Mouse (Mus musculus): Measurements from ENCODE around the gene Dpt.
"Not testable (repeated sequence)": the region's sequence is repeated elsewhere in the genome, so short reads cannot be mapped to it uniquely, and the experiment has no call there.

The Dpt gene

DNA sequence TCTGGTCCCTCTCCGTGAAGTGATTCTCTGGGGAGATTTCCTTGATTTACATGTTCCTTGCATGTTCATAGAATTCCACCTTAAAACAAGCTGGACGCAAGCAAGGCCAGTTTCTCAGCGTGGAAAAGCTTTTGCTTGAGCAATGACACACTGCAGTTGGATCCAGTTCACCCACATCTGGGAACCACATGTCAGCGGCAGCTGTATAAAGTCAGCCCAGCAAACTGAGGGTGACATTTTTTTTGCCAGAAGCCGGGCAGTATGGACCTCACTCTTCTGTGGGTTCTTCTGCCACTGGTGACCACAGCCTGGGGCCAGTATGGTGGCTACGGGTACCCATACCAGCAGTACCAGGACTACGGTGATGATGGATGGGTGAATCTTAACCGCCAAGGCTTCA is at the start of gene Dpt:
Gene Dpt, plus strand, starts transcription at position 174 of the 400 bp plus-strand sequence.
- DNase-seq (ENCODE audit: low spot score) = peak; percentile 10

DNA sequence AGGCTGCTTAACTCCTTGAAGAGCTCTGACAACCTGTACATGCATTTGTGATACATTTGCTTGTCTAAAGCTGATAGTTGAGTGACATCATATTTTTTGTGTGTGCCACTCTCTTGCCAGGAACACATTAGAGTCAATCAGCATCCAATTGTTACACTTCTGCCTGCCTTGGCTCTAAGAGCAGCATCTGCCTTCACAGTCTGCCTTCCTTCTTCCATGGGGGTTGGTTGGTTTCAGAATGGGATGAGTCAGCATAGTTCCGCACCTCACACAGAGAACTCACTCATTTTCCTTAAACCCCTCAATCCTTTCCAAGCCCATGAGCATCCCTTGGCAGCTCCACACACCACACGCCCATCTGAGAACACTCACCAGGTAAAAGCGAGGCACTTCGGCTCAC is 42.7 kb upstream of the Dpt start:
- DNase-seq (ENCODE audit: low spot score) = no peak

DNA sequence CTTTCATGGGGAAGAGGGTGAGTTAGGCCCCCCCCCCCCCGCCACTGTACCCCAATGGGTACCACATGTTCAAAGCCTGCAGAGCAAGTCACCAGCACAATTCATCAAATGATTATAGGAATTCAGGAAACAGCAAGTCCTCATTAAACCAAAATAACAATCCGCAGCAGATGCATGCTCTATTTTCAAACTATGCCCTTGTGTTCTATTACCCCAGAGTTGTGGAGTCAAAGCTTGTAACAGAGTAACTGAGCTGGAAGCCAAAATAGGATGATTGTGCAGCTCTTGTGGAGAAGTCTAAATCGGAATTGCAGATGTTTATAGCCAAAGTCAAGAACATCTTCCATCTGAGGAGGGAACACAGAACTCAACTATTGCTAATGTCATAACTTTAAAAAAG is 40.8 kb upstream of the Dpt start:
- no peak for DNase-seq (ENCODE audit: low spot score)

DNA sequence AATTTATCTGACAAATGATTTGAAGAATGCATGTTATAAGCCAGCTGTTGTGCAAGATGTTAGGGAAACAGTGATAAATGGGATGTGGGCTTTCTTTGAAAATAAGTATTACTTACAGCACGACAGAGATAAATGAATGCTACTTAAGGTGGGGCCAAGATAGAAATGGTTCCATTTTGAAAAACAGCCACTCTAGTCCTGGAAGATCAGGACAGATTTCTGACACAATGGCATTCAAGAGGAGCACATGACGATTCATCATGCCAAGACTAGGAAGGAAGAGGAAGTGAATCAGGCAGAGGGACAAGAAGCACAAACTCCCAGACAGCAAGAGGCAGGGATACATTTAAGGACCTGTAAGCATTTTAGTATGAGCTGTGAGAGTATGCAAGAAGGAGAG is 39.5 kb upstream of the Dpt start:
- no peak for DNase-seq (ENCODE audit: low spot score)

DNA sequence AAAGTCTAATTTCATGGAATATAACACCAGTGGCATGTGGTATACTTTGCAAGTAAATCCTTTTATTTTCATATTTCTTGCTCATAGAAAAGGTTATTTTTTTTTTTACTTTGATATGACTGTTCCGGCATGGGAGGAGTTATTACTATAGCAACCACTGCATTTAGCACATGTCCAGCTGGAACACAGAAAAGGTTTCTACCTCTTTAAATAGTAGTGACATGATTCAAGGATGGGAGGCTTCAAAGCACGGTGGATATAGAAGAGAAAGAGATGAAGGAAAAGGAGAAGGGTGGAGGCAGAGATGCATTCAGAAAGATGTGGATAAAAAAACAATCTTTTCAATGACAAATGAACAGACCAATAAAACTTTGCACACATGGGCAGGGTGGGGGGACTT is 38.0 kb upstream of the Dpt start:
- DNase-seq (ENCODE audit: low spot score) = no peak

DNA sequence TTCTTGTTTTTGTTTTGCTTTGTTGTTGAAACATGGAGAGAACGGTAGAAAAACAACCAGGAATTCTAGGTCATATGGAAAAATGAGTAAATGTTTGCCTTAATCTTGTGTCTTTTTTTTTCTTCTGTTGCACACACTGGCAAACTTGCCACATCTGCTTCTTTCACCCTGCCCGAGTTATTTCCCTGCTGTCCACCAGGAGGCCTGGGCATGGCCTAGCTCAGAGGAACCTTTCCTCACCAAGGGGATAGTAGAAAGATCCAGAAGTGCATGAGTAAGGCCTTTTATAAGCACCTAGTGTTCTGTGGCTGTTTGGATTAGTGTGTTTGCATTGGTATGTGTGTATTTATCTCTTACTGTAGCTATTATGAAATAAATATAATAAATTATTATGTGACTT is 34.2 kb upstream of the Dpt start:
- DNase-seq (ENCODE audit: low spot score) = no peak

DNA sequence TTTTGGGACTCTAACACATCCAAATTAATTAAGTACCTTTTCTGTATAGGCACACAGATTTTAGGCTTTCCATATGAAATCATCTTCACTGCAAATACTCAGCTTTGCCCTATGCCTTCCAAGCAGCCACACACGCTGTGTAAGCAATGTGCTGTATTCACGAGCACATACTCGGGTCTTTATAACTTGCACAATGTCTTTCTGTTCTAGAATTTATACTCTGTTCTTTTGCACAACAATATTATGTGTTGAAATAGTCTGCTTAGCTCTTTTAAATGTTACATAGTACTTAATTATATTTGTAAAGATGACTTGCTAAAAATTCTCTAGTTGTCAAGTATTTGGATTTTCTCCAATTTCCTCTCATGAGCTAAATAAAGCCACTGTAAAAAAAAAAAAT is 29.8 kb upstream of the Dpt start:
- no peak for DNase-seq (ENCODE audit: low spot score)

DNA sequence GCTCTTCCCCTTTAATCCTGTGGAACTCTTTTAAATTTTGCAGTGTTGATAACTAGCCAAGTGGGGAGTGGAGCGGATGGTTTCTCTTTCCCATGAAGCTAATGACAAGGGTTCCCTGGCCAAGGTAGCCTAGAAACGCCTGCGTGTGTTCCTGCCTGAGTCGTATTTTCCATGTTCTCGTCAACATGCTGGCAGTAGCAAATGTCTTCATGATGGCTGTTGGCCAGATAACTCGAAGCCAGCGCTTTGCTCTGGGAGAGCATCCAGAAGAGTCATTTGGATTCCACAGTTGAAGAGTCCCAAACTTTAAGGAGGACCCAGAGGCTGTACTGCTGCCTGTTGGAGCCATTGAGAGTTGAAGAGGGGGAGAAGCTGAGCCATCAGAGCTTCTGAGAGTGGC is 25.8 kb upstream of the Dpt start:
- DNase-seq (ENCODE audit: low spot score) = peak; percentile 47

DNA sequence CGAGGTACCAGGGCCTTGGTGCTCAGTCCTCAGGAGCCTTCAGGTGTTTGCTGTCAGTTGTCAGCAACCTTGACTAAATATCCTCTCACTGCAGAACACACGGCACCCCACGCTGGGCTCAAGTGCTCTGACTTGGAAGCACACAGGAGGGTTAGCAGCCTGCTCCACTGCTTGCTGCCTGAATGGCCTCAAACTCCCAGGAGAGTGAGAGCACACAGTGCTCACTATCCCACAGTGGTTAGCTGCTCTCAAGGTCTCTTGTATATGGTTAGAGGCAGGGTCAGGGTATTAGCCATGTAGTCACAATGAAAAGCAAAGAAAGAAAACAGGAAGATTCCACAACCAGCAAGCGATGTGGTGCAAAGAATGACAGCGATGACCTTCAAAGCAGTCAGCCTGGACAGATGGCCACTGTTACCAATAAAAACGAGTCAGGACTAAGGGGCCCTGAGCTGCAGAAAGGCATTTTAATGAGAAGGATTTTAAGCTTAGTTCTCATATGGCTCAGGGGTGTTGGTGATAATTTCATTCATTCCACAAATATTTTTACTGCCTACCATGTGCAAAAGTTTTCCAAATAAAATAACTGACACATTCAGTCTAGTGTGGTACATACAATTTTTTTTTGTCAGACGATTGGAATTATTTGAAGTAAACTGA is 15.5 kb upstream of the Dpt start:
- DNase-seq (ENCODE audit: low spot score) = no peak

DNA sequence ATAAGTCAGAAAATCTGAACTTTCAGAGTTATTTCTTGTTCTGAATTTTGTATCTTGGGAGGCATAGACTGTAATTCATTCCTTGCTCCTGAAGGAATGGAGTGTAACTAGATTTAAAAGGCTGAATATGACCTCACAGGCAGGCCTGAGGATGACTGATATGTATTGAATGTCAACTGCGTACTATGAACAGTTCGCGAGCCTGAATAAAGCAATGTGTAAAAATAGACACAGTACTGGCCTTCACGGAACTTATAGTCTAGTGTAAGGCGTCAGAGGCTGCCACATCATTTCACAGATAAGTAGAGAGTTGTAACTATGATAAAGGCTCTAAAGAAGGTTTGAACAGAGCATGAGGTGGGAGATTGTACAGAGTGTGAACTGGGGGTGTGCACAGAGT is 10.3 kb upstream of the Dpt start:
- no peak for DNase-seq (ENCODE audit: low spot score)

DNA sequence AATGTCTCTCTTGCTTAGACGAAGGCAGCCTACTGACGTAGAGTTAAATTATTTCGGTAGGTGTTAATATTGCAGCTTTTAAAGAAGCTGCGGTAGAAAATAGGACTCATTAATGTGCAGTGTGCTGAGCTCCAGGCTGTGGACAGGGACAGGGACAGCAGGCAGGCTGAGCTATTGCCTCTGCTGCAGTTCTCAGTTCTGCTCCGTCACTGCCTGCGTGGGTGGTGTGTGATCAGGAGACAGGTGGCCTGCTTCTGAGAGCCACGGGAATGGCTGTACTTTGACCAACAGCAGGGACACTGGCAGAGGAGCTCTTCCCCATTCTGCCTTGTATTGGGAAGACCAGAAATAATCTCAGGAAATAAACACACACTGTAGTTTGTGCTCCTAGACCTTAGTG is 8.7 kb upstream of the Dpt start:
- no peak for DNase-seq (ENCODE audit: low spot score)

DNA sequence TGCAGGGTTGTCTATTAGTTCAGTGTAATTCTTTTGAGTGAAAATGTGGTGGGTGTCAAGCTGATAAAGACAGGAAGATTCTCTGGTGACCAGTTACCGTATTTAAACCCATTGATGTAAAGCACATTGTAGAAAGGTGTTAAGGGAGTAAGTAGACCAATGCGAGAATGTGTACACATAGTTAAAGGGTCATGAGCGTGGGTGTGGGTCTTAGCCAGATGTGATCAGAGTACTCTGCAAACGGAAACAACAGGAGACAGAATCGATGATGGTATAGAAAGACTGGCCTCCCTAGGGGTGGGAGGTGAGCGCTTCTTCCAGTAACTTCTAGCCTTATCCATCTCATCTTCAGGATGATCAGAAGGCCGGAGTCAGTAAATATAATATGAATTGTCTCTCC is 8.2 kb upstream of the Dpt start:
- DNase-seq (ENCODE audit: low spot score) = no peak

DNA sequence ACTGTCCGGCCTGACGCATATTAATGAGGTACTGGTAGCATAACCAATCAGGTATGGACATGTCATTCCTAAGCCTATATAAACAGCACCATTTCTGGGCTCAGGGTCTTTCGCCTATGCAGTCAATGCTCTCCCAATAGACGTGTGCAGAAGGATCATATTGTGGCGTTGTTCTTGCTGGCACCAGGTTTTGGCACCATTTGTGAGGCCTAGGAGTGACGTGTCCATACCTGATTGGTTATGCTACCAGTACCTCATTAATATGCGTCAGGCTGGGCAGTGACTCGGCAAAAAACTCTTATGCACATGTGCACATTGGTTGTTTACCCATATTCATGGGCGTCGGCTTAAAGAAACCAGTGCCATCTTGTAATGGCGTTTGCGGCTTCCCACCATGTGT is 6.1 kb upstream of the Dpt start:
- not testable (repeated sequence) for DNase-seq (ENCODE audit: low spot score)

DNA sequence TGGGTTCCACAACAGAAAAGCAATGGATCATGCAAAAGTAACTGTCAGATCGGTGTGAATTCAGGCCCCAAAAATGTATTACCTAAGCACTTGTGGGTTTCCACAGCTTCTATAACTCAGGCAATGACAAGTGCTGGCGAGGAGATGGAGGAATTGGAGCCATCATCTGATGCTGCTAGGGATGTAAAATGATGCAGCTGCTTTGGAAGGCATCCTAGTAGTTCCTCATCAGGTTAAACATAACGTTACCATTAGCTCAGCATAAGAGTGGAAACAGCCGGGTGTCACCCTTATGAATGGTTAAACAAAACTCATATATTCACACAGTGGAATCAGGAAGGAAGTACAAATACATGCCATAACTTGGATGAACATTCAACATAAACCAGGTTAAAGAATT is 3.4 kb upstream of the Dpt start:
- DNase-seq (ENCODE audit: low spot score) = no peak

DNA sequence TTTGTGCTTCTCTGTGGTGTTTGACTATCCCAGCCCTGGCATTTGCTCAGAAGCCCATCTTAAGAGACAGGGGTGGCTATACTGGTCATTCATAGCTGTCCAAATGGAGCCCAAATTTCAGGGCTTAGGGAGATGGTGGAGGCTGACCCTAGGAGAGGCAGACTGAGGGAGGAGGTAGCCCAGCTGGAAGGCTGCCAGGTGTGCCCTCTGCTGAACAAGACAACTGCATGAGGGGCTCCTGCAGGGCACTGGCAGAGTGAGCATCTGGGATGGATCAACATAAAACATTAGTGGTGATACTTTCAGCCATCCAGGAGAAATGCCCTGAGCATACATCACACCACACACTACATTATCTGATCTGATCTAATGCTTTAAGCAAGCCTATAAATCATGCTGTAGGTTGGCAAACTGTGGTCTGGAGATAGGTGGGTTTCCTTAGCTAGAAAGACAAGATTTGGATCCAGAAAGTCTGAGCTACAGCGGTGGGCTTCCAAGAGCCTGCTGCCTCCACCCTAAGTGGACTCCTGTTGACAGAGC is 1.4 kb downstream of the Dpt start:
- DNase-seq (ENCODE audit: low spot score) = no peak

DNA sequence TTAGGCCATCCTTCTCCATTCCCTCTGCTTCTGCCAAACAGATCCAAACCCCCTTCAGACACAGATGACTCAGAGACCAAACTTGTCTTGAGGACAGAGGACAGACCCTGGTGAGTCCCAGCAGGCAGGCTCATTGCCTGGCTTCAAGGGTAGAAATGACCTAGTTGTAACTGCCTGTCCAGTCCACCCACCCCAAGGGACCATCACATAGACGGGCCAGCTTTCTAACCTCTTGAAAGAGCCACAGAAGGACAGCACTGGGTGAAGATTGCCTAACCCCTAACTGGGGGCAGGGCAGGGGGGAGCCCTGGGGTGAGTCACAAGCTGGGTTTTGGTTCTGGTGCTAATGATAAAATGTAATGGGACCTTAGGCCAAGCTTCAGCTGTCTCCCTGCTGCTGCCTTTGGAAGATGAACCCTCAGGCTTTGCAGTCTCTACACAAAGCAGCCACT is 2.1 kb downstream of the Dpt start:
- DNase-seq (ENCODE audit: low spot score) = peak; percentile 9

DNA sequence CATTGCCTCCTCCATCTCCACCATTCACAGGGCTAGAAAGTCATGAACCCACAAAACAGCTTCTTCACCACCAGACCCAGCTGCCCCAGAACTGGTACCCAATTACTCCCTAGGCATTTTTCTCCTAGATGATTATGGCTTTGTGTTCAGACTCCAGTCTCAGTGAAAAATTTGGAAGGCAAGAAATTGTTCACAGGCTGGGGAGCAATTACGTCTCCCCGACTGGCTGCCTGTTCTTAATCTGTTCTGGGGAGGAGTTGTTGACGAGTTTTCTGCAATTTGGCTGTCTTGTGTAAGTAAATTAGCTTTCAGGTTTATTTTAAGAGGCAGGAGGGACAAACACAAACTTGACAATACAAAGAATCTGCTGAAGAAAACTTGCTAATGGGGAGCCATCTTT is 2.7 kb downstream of the Dpt start:
- DNase-seq (ENCODE audit: low spot score) = no peak

DNA sequence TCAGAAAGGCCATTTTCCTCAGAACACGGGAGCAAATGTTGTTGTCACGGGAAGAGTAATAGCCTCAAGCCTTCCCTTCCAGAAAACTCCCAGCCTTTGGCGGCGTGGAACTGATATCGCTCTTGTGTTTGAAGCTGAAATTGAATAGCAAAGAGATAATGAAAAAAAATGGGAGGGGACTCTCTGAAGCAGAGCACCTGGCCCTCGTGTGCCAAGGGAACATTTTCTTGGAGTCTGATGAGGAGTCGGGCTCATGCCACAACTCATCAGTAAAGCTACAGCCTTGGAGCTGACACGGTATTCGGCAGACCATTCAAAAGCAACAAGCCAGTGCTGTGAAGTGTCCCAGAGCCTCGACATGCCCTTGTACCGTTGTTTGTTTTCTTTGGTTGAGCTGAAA is 7.8 kb downstream of the Dpt start:
- DNase-seq (ENCODE audit: low spot score) = no peak

DNA sequence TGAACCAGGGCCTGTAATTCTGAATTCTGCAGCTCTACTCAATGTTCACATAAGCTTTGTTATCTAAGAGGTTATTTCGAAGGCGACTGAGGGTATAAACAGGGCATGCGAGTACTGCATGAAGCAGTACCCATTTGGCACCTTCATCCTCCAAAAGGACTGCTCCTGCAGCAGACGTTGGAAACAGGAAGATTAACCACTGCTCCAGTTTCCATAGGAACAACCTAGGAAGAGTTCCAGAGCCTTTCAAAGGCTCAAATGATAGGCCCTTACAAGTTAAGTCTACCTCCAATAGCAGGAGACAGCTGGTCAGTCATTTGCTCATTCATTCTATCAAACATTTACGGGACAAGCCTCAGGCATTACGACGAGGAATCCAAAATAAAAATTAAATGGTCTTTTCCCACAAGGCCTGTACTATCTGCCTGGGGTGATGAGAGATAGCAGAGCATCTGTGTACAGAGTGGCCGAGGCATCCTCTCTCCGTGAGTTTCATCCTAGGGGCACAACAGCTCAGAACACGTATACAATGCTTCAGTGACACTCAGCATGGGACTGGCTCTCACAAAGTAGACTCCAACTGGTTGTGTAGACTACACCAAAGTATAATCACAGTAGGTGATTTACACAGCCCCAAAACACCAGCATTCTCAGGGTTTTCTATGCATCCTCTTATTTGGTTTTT is 8.4 kb downstream of the Dpt start:
- no peak for DNase-seq (ENCODE audit: low spot score)

DNA sequence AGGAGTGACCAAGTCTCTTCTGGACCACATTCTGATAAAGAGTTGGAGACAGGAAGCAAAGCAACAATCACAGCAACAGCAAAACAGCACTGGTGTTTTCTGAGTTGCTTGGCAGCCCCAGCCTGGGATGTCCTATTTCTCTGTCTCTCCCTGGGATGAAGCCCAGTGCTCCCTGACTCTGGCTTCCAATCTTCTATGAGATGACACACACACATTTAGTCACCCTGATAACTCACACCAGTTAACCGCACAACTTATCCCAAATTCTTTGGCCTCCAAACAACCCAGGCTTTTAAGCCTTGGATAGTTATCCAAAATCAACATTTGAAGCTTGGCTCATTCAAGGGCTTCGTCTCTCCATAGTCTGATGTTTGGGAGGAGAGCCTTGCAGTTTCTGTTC is 12.9 kb downstream of the Dpt start:
- DNase-seq (ENCODE audit: low spot score) = no peak

DNA sequence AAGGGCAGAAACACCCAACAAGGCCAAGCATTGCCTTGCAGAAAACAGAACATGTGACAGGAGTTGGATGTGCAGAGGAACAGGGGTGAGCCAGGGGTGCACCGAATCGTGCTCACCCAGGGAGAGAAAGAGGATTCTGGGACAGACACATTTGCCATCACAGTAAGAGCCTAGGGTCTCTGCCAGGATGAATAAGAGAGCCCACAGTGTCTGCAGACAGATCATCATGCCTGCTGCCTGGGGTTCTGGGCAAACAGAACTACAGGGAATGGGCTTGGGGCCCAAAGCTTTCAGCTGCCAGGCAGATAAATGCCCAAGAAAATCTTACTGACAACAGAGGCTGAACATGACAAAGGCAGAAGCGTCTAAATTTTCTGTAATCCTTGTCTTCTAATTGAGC is 14.9 kb downstream of the Dpt start:
- DNase-seq (ENCODE audit: low spot score) = no peak

DNA sequence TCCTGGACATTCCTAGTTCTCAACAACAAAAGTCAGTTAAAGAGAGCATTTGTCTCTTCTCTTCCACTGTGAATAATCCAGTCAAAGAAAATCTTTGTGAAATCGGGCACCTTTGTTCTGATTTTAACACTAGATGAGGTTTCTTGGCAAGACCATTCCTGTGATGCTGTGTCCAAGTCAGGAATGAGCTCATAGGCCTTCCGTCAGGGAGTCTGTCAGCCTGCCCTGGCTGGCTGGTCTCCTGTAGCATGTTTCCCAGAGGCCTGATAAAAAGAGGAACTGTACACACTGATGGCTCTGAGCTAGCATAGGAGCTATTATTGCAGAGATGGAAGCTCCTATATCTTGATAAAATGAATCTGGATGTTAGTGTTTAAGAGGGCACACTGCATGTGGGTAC is 17.8 kb downstream of the Dpt start:
- no peak for DNase-seq (ENCODE audit: low spot score)

DNA sequence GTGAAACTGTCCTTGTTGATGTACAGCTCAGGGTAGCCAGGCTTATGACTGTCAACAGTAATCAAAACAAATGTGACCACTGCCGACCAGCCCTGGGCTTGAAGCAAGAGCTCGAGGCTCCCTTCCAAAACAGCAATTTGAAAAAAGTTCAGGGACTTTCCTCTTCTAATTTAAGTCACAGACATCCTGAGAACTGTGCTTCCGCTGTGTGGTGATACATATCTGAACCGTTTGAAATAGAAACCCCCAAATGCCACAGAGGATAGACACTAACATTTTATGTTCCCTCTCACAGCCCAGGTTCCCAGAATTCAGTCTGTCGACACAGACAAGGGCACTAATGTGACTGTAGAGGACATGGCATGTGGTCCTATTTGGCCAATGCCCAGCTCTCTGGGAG is 18.9 kb downstream of the Dpt start:
- no peak for DNase-seq (ENCODE audit: low spot score)

DNA sequence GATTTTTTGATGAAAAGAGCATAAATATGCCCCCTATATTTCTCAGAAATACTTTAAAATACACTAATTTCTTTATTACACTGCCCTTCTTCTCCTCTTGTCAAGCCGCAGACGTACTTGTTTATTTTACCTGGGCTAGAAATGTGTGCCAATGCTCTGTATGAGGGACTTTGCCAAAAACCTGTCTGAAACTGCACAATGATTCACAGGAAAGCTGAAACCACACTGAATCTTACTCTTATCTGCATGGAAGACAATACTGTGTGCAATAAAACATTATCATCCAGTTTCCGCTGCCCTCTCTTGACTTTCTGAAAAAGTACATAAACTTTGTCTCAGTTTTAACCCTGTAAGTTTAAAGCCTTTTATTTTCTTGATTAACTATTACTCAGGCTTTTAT is 20.9 kb downstream of the Dpt start:
- DNase-seq (ENCODE audit: low spot score) = no peak
